Mouse (Mus musculus) limb, embryonic 13.5 days (tissue): ENCODE data around the gene Gm29427. TPM values are rescaled to one million over a fixed set of nuclear protein-coding genes. Genes with fewer than 3 reads are reported as not detected.

Source experiments
- ATAC-seq: fragments of 200-750 bp; cut with Nextera tagmentation; 2 replicates; pipeline ENCODE4 v1.8.0; 2017; ENCODE audit warnings: low read depth, moderate number of reproducible peaks, moderate TSS enrichment; ENCODE audit not compliant: low FRiP score
- H3K27ac ChIP-seq: fragments of 300-500 bp; sonication (generic); 2 replicates; pipeline ENCODE4 v1.5.1; 2015; ENCODE audit warnings: inconsistent platforms, mild to moderate bottlenecking, moderate library complexity
- H3K27me3 ChIP-seq: fragments of 300-500 bp; sonication (generic); 2 replicates; pipeline ENCODE4 v1.6.1; 2015; ENCODE audit warnings: mild to moderate bottlenecking, inconsistent platforms
- H3K36me3 ChIP-seq: fragments of 300-500 bp; sonication (generic); 2 replicates; pipeline ENCODE4 v1.6.1; 2015; ENCODE audit warnings: inconsistent platforms, mild to moderate bottlenecking, moderate library complexity
- H3K4me1 ChIP-seq: fragments of 300-500 bp; sonication (generic); 2 replicates; pipeline ENCODE4 v1.6.1; 2015; ENCODE audit warnings: inconsistent platforms
- H3K4me2 ChIP-seq: fragments of 300-500 bp; sonication (generic); replicated peaks from 2 replicates; pipeline ENCODE4 v1.6.1; 2015; ENCODE audit warnings: inconsistent platforms, mild to moderate bottlenecking, moderate library complexity
- H3K4me3 ChIP-seq: fragments of 300-500 bp; sonication (generic); 2 replicates; pipeline ENCODE4 v1.5.1; 2015; ENCODE audit warnings: moderate library complexity, mild to moderate bottlenecking, inconsistent platforms
- H3K9ac ChIP-seq: fragments of 300-500 bp; sonication (generic); 2 replicates; pipeline ENCODE4 v1.6.1; 2015; ENCODE audit warnings: mild to moderate bottlenecking, inconsistent platforms
- H3K9me3 ChIP-seq: fragments of 300-500 bp; sonication (generic); 2 replicates; pipeline ENCODE4 v1.6.1; 2016; ENCODE audit warnings: inconsistent platforms
- WGBS: fragments of 180-500 bp; shearing (Covaris S2); methylation state at CpG from one replicate; pipeline ENCODE4 v1.1.7; 2015; 5-methylcytosine and 5-hydroxymethylcytosine counted together
- polyA plus RNA-seq: library from polyadenylated mRNA; unstranded; fragments of >200 nt; fragmentation: Nextera tagmentation; extraction: Ambion mirVana; gene quantifications from 2 replicates; pipeline ENCODE4 v1.2.1, GENCODE M21; 2015

Gene Gm29427
- polyA plus RNA-seq, 1 experiment from 2014 or later, result not detected

DNA sequence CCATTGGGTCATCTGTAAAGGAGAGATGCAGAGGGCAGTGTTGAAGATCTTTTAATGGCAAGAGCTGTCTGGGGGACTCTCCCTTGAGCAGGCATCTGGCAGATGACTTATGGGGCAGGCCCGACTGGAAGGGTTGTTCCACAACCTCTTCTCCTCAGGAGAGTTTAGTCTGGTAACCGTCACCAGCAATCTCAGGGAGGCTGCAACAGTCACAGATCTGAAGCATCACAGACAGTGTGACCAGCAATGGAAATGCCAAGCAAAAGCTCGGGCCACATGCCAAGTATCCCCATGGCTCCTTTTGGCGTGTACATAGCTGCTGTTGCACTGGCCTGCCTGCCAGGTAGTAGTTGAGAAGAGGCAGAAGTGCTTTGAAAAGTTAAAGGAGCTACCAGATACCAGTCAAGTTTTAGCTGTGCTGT lies 24.6 kb upstream of the Gm29427 start:
- H3K27me3 ChIP-seq, result no peaks in the 10 kb centered on the region
- no peak overlapping the region for H3K9ac ChIP-seq
- H3K4me1 ChIP-seq, result no peaks in the 10 kb centered on the region
- ATAC-seq, result no peak
- H3K4me3 ChIP-seq, result no peak overlapping the region
- WGBS, result 68% methylated on average over 4 of the region's 4 CpGs
- H3K4me2 ChIP-seq, result no peak overlapping the region
- no peaks in the 10 kb centered on the region for H3K9me3 ChIP-seq
- H3K36me3 ChIP-seq, result no peaks in the 10 kb centered on the region
- H3K27ac ChIP-seq, result no peak overlapping the region

DNA sequence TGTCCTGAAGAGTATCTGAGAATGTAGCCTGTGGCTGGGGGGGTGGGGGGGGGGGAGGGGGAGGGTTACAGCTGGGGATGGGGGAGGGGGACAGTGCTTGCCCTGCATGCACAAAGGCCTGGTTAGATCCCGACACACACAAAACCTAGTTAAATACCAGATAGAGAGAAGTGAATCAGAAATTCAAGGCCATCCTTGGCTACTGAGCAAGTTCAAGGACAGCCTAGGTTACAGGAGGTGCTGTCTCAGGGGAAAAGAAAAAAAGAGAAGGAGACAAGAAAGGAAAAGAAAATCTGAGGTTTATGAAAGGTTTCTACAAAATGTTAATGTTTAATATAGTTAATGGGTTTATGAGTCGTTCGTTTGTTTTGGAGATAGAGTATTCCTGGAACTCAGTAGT lies 24.0 kb upstream of the Gm29427 start:
- Histone ChIP-seq H3K4me1 (no peaks in the 10 kb centered on the region), H3K27me3 (no peaks in the 10 kb centered on the region), H3K9me3 (no peaks in the 10 kb centered on the region), H3K4me3 (no peak overlapping the region), H3K36me3 (no peaks in the 10 kb centered on the region), H3K4me2 (no peak overlapping the region), H3K27ac (no peak overlapping the region), H3K9ac (no peak overlapping the region)
- no peak for ATAC-seq
- 79% methylated on average over 3 of the region's 3 CpGs for WGBS

DNA sequence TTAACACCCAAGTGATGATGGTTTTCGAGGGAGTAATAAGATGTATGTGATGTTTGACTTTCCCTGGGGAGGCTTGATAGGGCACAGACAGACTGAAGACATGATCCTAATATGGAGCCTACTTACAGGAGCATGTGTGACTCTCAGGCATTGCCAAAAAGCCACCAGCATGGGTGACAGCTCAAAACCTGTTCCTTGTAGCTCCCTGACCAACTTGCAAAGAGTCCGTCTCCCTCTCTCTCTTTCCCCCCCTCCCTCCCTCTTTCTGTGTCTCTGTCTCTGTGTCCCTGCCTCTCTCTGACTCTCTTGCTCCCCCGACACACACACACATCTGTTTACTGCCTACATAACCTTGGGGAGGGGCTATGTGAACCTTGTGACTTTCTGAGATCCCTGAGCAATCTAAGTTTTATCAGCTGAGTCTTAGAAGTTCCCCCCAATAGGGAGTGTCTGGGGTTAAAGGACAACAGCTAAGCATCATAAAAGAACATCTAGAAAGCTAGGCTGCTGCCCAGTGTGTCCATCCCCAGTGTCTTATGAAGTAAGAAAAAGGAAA lies 23.0 kb upstream of the Gm29427 start:
- Histone ChIP-seq H3K27ac (no peak overlapping the region), H3K9ac (no peak overlapping the region), H3K4me2 (no peak overlapping the region), H3K4me3 (no peak overlapping the region), H3K27me3 (no peaks in the 10 kb centered on the region), H3K9me3 (no peaks in the 10 kb centered on the region), H3K4me1 (no peaks in the 10 kb centered on the region), H3K36me3 (no peaks in the 10 kb centered on the region)
- no peak for ATAC-seq
- WGBS, result 67% methylated on average over 3 of the region's 3 CpGs

DNA sequence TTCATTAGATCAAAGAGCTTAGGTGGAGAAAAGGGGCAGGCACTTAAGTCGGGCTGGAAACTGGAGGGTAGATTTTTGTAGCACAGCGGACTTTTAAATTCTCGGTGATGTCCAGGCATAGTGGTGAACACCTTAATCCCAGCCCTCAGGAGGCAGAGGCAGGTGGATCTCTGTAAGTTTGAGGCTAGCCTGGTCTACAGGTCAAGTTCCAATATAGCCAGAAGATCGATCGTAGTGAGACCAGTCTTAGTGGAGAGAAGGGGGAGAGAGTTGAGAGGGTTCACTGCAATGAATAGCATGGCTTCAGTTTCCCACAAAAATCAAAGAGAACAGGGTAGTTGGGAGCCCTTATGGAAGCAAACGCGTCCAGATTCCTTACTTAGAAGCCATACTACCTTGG lies 22.3 kb upstream of the Gm29427 start:
- no peaks in the 10 kb centered on the region for H3K36me3 ChIP-seq
- no peaks in the 10 kb centered on the region for H3K9me3 ChIP-seq
- no peak overlapping the region for H3K4me3 ChIP-seq
- H3K27ac ChIP-seq, result no peak overlapping the region
- no peak overlapping the region for H3K4me2 ChIP-seq
- ATAC-seq, result no peak
- 88% methylated on average over 7 of the region's 7 CpGs for WGBS
- no peaks in the 10 kb centered on the region for H3K27me3 ChIP-seq
- H3K9ac ChIP-seq, result no peak overlapping the region
- no peaks in the 10 kb centered on the region for H3K4me1 ChIP-seq

DNA sequence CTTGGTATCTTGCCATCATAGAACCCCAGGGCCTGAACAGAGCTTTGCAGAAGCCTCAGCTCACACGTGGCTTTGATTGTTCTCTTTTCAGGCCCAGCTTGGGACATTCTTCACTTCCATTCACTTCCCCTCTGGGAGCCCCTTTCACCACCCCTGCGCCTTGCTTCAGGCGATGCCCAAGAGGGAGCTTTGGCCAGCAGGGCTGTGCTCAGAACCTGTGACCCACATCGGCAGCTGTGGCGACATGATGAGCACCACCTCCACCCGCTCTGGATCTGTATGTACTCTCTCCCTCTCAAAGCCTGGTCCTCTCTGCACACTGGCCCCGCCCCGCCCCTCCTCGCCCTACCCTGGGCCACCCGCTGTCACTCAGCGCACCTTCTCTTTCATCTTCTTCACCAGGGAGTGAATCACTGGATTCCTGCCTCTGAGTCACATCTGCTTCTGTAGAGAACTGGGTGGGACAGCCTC lies 21.8 kb upstream of the Gm29427 start:
- no peak overlapping the region for H3K4me2 ChIP-seq
- no peaks in the 10 kb centered on the region for H3K27me3 ChIP-seq
- peak; percentile 45; the same call in 1 of the 2 replicates for ATAC-seq
- H3K9me3 ChIP-seq, result no peaks in the 10 kb centered on the region
- H3K36me3 ChIP-seq, result no peaks in the 10 kb centered on the region
- H3K27ac ChIP-seq, result no peak overlapping the region
- WGBS, result 28% methylated on average over 11 of the region's 11 CpGs
- no peaks in the 10 kb centered on the region for H3K4me1 ChIP-seq
- H3K4me3 ChIP-seq, result no peak overlapping the region
- no peak overlapping the region for H3K9ac ChIP-seq

DNA sequence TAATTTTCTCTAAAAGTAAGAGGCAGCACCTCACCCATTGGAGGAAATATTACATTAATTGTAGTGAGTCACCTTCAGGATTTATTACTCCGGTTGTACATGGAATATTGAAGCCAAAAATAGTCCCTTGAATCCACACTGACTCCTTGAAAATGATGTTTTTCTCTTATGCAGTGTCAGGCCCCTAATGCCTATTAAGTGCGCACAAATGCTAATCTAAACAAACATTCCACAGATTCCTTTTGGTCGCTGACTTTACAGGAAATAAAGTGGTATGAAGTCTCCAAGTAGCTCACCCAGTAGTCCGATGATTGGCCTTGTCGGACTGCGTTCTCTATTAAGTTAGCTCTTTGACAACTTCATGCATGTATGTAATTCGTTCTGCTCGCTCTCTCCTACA lies 19.3 kb upstream of the Gm29427 start:
- no peak overlapping the region for H3K27ac ChIP-seq
- no peaks in the 10 kb centered on the region for H3K36me3 ChIP-seq
- ATAC-seq, result no peak
- no peaks in the 10 kb centered on the region for H3K9me3 ChIP-seq
- no peak overlapping the region for H3K4me2 ChIP-seq
- H3K4me1 ChIP-seq, result peaks cover 6% of the 10 kb centered on the region
- H3K9ac ChIP-seq, result no peak overlapping the region
- H3K4me3 ChIP-seq, result no peak overlapping the region
- WGBS, result 69% methylated on average over 8 of the region's 8 CpGs
- no peaks in the 10 kb centered on the region for H3K27me3 ChIP-seq

DNA sequence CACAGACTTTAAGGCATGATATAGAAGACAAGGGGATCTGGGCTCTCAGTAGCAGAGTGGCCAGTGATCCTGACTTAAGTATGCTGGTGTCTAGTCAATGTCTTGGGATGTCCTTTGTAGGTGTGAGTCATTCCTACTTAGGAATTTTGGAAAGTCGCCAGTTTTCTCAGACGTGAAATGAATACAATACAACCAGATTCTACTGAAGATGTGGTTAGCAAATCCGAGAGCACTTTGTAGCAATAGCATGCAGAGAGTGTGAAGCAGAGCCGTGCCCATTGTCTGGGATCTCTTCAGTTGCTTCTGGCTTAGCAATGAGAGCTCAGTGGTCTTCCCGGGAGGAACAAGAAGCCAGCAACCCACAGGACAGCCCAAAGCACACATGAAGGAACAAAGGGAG lies 18.9 kb upstream of the Gm29427 start:
- H3K4me2 ChIP-seq, result no peak overlapping the region
- H3K27me3 ChIP-seq, result no peaks in the 10 kb centered on the region
- H3K4me1 ChIP-seq, result peaks cover 6% of the 10 kb centered on the region
- no peaks in the 10 kb centered on the region for H3K36me3 ChIP-seq
- no peak overlapping the region for H3K9ac ChIP-seq
- no peak overlapping the region for H3K27ac ChIP-seq
- no peaks in the 10 kb centered on the region for H3K9me3 ChIP-seq
- WGBS, result 67% methylated on average over 5 of the region's 5 CpGs
- no peak for ATAC-seq
- H3K4me3 ChIP-seq, result no peak overlapping the region

DNA sequence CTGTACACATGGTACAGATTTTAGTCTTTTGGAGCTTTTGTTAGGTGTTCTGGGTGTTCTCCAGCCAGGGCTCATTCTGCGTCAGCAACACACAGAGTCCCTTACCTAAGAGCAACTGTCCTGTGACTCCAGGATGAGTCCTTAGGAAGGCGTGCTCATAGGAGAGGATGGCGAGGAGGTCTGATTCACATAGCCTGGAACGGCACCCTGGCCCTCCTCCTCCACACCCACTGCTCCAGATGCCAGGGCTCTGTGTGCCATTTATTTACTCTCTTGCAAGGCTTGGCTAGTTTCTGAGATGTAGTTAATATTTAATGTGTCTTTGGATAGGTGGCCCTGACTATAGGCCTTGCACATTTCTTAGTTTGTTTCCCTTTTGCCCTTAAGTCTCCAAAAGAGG lies 18.1 kb upstream of the Gm29427 start:
- no peak overlapping the region for H3K9ac ChIP-seq
- 91% methylated on average over 4 of the region's 4 CpGs for WGBS
- no peaks in the 10 kb centered on the region for H3K9me3 ChIP-seq
- H3K36me3 ChIP-seq, result no peaks in the 10 kb centered on the region
- H3K4me2 ChIP-seq, result no peak overlapping the region
- H3K4me1 ChIP-seq, result peaks cover 6% of the 10 kb centered on the region
- no peak overlapping the region for H3K27ac ChIP-seq
- no peak for ATAC-seq
- no peaks in the 10 kb centered on the region for H3K27me3 ChIP-seq
- no peak overlapping the region for H3K4me3 ChIP-seq

DNA sequence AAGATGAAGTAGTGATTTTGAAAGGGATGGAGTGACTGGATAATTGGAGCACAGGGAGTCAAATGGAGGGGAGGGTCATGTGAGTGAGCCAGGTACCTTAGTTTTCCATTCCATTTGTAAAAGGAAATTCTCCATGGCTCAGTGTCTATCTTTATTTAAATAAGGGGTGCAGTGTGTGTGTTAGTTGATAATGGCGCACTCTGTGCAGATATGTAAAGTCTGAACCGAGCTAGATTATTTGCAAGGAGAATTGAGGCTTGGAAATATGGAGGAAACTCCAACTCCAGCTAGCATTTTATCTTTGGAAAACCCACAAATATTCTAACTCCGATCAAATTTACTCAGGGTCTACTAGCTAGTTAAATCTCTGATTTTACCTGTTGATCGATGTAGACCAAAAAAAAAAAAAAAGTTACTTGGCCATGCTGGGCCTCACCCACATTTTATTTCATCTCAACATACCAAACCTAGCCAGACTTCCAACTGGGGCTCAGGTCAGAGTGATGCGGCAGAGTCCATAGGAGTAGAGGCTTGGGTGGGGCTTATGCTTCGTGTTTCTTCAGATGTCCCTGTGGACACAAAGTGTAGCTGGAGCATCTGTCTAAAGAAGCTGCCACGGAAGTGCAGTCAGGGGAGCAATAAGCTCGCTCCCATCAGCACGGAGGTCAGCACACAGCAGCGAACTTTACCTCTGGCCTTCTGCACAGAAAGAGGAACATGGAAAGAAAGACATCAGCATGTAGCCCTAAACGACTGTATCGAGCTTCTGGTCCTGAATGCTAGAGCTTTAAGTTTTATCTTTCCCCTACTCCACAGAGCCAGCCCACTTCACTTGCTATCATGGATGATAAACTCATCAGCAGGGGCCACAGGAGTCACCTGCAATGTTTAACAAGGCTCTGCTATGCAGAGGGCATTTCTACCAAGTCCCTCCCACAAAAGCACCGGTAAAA lies 17.4 kb upstream of the Gm29427 start:
- Histone ChIP-seq H3K27me3 (no peaks in the 10 kb centered on the region), H3K9me3 (no peaks in the 10 kb centered on the region), H3K4me1 (peaks cover 6% of the 10 kb centered on the region), H3K27ac (no peak overlapping the region), H3K4me3 (no peak overlapping the region), H3K9ac (no peak overlapping the region), H3K4me2 (no peak overlapping the region), H3K36me3 (no peaks in the 10 kb centered on the region)
- WGBS, result 86% methylated on average over 13 of the region's 13 CpGs
- no peak for ATAC-seq

DNA sequence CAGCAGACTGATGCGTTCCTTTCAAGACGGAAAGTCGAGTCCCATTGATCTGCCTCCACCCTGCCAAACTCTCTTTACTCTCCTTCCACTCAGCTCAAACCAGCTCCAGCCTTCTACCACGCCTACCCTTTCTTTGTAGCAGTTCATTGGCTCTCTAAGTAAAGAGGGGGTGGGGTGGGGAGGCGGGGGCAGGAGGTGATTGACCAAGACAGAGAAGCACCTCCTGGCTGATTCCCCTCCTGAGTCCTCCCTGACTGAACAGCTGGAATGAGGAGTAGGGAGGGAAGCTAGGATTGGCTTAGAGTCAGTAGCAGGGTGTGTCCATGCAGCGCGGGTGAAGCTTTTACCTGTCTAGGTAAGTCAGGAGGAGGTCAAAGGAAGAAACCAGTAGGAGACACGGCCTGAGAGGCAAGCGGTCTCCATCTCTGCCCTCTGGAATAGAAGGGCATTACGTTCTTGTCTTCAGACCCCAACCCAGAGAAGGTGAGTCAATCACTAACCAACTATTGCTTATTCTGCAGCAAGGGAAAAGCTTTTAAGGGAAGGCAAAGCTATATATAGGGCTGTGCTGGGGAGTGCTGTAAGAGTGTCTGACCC lies 16.2 kb upstream of the Gm29427 start, which contains the start of gene AA986860:
Gene AA986860 (plus strand): TSS at position 236 of the 597 bp plus-strand sequence.
- 7% methylated on average over 10 of the region's 10 CpGs for WGBS
- Histone ChIP-seq H3K9ac (0 out of 2 replicates have a peak within 1 kb of the TSS, but pooled peaks have one; percentile 13), H3K36me3 (no peaks in the 10 kb centered on the region), H3K27ac (no peak within 1 kb of the TSS), H3K27me3 (no peaks in the 10 kb centered on the region), H3K4me2 (peak within 1 kb of the TSS; percentile 45), H3K4me1 (peaks cover 6% of the 10 kb centered on the region), H3K4me3 (peak within 1 kb of the TSS; percentile 8; the same call in 1 of the 2 replicates), H3K9me3 (no peaks in the 10 kb centered on the region)
- ATAC-seq, result peak; percentile 80

DNA sequence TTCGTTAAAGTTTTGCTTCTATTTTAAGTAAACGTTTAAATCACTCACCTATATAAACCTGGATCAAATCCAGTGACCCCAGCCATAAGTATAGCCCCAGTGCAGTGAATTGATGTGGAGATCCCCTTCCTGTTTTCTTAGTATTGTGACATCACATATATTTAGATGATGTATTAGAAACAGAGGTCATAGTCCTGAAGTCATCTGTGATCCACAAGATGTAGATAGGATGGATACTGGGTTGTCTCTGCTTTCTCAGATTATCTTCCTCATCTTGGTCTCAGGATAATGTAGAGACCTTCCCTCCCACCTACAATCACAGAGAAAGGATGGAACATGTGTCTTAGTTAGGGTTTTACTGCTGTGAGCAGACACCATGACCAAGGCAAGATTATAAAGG lies 13.6 kb upstream of the Gm29427 start, which contains the start of gene Pfkfb2:
Gene Pfkfb2 (minus strand): TSS at position 101 of the 400 bp plus-strand sequence.
- Histone ChIP-seq H3K9ac (no peak within 1 kb of the TSS), H3K9me3 (no peaks in the 10 kb centered on the region), H3K4me3 (no peak within 1 kb of the TSS), H3K27me3 (no peaks in the 10 kb centered on the region), H3K4me2 (no peak within 1 kb of the TSS), H3K4me1 (peaks cover 6% of the 10 kb centered on the region), H3K27ac (no peak within 1 kb of the TSS), H3K36me3 (no peaks in the 10 kb centered on the region)
- no peak for ATAC-seq
- WGBS, result 77% methylated on average over 2 of the region's 2 CpGs

DNA sequence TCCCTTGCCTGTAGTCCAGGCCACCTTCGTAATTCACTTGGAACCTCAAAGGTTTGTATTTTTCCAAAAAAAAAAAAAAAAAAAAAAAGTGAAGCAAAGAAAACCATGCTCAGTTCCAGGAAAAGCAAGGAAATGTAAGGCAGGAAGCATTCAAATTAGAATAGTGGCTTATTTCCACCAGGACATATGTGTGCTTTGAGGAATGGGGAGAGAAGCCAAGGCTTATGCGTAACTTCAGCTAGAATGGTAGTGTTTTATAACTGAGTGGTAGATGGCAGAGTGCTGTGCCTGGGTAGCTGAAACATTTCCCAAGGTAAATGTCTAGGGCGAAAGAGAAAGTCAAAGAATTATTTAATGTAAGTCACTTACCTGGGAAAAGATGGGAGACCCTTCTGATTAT lies 13.1 kb upstream of the Gm29427 start:
- no peak overlapping the region for H3K9ac ChIP-seq
- WGBS, result 87% methylated on average over 3 of the region's 3 CpGs
- ATAC-seq, result no peak
- peaks cover 6% of the 10 kb centered on the region for H3K4me1 ChIP-seq
- H3K4me3 ChIP-seq, result no peak overlapping the region
- H3K27me3 ChIP-seq, result no peaks in the 10 kb centered on the region
- H3K36me3 ChIP-seq, result no peaks in the 10 kb centered on the region; the same call in 1 of the 2 replicates
- no peaks in the 10 kb centered on the region for H3K9me3 ChIP-seq
- no peak overlapping the region for H3K27ac ChIP-seq
- H3K4me2 ChIP-seq, result no peak overlapping the region
